Mouse (Mus musculus) myocyte (in vitro differentiated cells): Measurements from ENCODE around the gene Kif1bp. TPM values are rescaled to one million over a fixed set of nuclear protein-coding genes. Genes with fewer than 3 reads are reported as not detected.

ENCODE experiments used
- H3K27me3 ChIP-seq: one replicate; pipeline ENCODE4 v1.6.1; 2011; ENCODE audit not compliant: control insufficient read depth, insufficient read depth, insufficient read length
- H3K36me3 ChIP-seq: one replicate; pipeline ENCODE4 v1.6.1; 2011; ENCODE audit not compliant: control insufficient read depth, insufficient read depth
- H3K4me2 ChIP-seq: one replicate; pipeline ENCODE4 v1.6.1; 2011; ENCODE audit warnings: low read depth, control low read depth
- H3K4me3 ChIP-seq: one replicate; pipeline ENCODE4 v1.5.1; 2011; ENCODE audit warnings: mild to moderate bottlenecking, control low read depth, moderate library complexity
- H3K79me2 ChIP-seq: one replicate; pipeline ENCODE4 v1.6.1; 2011; ENCODE audit not compliant: control insufficient read depth, insufficient read depth
- H3ac ChIP-seq: one replicate; pipeline ENCODE4 v1.6.1; 2011; ENCODE audit not compliant: control insufficient read depth, insufficient read length
- CEBPB ChIP-seq: IDR thresholded peaks from 2 replicates; pipeline ENCODE4 v1.6.1; 2011; ENCODE audit warnings: mild to moderate bottlenecking, moderate library complexity; ENCODE audit not compliant: poor library complexity, insufficient read depth, severe bottlenecking
- E2F4 ChIP-seq: IDR thresholded peaks from one replicate; pipeline ENCODE4 v1.6.1; 2011; ENCODE audit warnings: mild to moderate bottlenecking, control low read depth, moderate library complexity; ENCODE audit not compliant: insufficient read depth
- MAX ChIP-seq: IDR thresholded peaks from one replicate; pipeline ENCODE4 v1.6.1; 2011; ENCODE audit warnings: low read depth, mild to moderate bottlenecking, control low read depth
- MYOD1 ChIP-seq, 3 experiments: IDR thresholded peaks; one replicate each; pipeline ENCODE4 v1.6.1; 2011; ENCODE audit warnings: control low read depth in 2 of 3, low read depth in 2 of 3, mild to moderate bottlenecking in 2 of 3, moderate library complexity in 1 of 3; ENCODE audit not compliant: insufficient read length in 2 of 3, control insufficient read depth in 1 of 3
- MYOG ChIP-seq, 3 experiments: IDR thresholded peaks; one replicate each; pipeline ENCODE4 v1.6.1; 2011; ENCODE audit warnings: control low read depth in 2 of 3, low read depth in 2 of 3, mild to moderate bottlenecking in 2 of 3; ENCODE audit not compliant: insufficient read length in 2 of 3, control insufficient read depth in 1 of 3, insufficient read depth in 1 of 3
- POLR2A ChIP-seq: IDR thresholded peaks from one replicate; pipeline ENCODE4 v1.6.1; 2011; ENCODE audit warnings: low read depth, mild to moderate bottlenecking, control low read depth, moderate library complexity; ENCODE audit not compliant: insufficient read length
- POLR2AphosphoS2 ChIP-seq: IDR thresholded peaks from one replicate; pipeline ENCODE4 v1.6.1; 2011; ENCODE audit warnings: low read depth, control low read depth; ENCODE audit not compliant: insufficient read length
- REST ChIP-seq: IDR thresholded peaks from one replicate; pipeline ENCODE4 v1.6.1; 2011; ENCODE audit warnings: mild to moderate bottlenecking, control low read depth, moderate library complexity; ENCODE audit not compliant: insufficient read depth, insufficient read length
- SRF ChIP-seq: IDR thresholded peaks from one replicate; pipeline ENCODE4 v1.6.1; 2011; ENCODE audit warnings: low read depth; ENCODE audit not compliant: control insufficient read depth, insufficient read length
- TCF12 ChIP-seq: IDR thresholded peaks from one replicate; pipeline ENCODE4 v1.6.1; 2011; ENCODE audit warnings: mild to moderate bottlenecking, control low read depth; ENCODE audit not compliant: poor library complexity, insufficient read depth, severe bottlenecking
- TCF3 ChIP-seq: IDR thresholded peaks from one replicate; pipeline ENCODE4 v1.6.1; 2011; ENCODE audit warnings: low read depth, control low read depth; ENCODE audit not compliant: insufficient read length
- USF1 ChIP-seq: IDR thresholded peaks from one replicate; pipeline ENCODE4 v1.6.1; 2011; ENCODE audit warnings: low read depth, mild to moderate bottlenecking, control low read depth, moderate library complexity
- polyA plus RNA-seq: library from polyadenylated mRNA; unstranded; fragments of >200 nt; fragmentation: generic; extraction: Trizol; gene quantifications from one replicate; pipeline ENCODE4 v1.2.1, GENCODE M21; 2012; ENCODE audit warnings: missing spikeins

Kif1bp gene
- polyA plus RNA-seq, 1 experiment, result 31.2 TPM

DNA sequence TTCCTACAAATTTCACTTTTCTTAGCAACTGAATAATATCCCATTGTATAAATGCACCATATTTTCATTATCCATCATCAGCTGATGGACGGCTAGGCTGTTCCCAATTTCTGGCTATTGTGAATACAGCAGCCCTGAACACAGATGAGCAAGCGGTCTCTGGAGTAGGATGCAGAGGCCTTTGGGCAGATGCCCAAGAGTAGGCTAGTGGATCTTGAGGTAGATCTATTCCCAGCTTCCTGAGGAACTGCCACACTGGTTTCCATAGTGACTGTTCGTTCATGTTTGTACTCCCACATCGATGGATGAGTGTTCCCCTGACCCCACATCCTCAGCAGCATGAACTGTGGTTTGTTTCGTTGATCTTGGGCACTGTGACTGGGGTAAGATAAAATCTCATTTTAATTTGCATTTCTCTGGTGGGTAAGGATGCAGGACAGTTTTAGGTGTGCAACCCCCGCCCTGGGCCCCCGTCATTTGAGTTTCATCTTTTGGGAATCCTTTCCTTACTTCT, 27.4 kb downstream of the Kif1bp start:
- no peak overlapping the region for H3ac ChIP-seq
- no peaks in the 10 kb centered on the region for H3K36me3 ChIP-seq

GRCm38 (mm10) chr10:62549523-62550166, 28.6 kb downstream of the Kif1bp start:
- Histone ChIP-seq H3K4me2 (no peak overlapping the region), H3K36me3 (no peaks in the 10 kb centered on the region), H3K27me3 (no peaks in the 10 kb centered on the region), H3K4me3 (no peak overlapping the region), H3K79me2 (no peaks in the 10 kb centered on the region), H3ac (no peak overlapping the region)
- TF ChIP-seq TCF12 (no peak), POLR2A (no peak), POLR2AphosphoS2 (no peak), TCF3 (no peak), REST (no peak), USF1 (no peak), MYOD1 (IDR thresholded peaks at IDR 0.05; ENCODE audit: control insufficient read depth in 1 of 3, insufficient read length in 2 of 3, low read depth in 2 of 3) (no peak), SRF (no peak), MAX (no peak), MYOG (IDR thresholded peaks at IDR 0.05; ENCODE audit: control insufficient read depth in 1 of 3, insufficient read depth in 1 of 3, insufficient read length in 2 of 3, low read depth in 2 of 3) (no peak), CEBPB (no peak), E2F4 (no peak)

More for the DNA sequence above, 27.4 kb downstream of the Kif1bp start:
- no peak overlapping the region for H3K4me2 ChIP-seq
- TF ChIP-seq POLR2A (no peak), MYOD1 (IDR thresholded peaks at IDR 0.05; ENCODE audit: control insufficient read depth in 1 of 3, insufficient read length in 2 of 3, low read depth in 2 of 3) (no peak), REST (no peak), SRF (no peak), CEBPB (no peak), TCF12 (no peak), MAX (no peak), TCF3 (no peak), MYOG (IDR thresholded peaks at IDR 0.05; ENCODE audit: control insufficient read depth in 1 of 3, insufficient read depth in 1 of 3, insufficient read length in 2 of 3, low read depth in 2 of 3) (no peak), POLR2AphosphoS2 (no peak), USF1 (no peak), E2F4 (no peak)
- no peaks in the 10 kb centered on the region for H3K79me2 ChIP-seq
- no peak overlapping the region for H3K4me3 ChIP-seq
- no peaks in the 10 kb centered on the region for H3K27me3 ChIP-seq

DNA sequence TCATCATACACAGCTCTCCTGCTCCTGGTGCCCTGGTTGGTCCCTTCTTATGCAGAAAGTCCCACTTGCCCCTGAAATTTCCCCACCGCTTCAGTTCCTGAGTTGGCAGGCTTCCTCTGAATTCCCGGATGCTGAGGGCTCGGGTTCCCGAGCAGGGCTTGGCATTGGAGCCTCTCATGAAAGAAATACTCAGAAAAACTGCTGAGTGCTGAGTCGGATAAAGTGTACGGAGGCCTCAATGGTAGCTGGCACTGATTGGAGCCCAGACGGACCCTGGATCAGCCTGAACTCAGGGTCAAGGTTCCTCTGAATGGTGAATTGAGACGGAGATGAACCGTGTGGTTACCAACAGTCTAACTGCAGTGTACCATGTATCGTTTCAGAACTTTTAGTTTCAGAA, 31.8 kb downstream of the Kif1bp start:
- no peaks in the 10 kb centered on the region for H3K36me3 ChIP-seq
- H3K4me3 ChIP-seq, result no peak overlapping the region

GRCm38 (mm10) chr10:62545759-62546158, 32.5 kb downstream of the Kif1bp start:
- Histone ChIP-seq H3K4me2 (no peak overlapping the region), H3K36me3 (no peaks in the 10 kb centered on the region), H3K79me2 (no peaks in the 10 kb centered on the region), H3K4me3 (no peak overlapping the region), H3ac (no peak overlapping the region), H3K27me3 (no peaks in the 10 kb centered on the region)
- TF ChIP-seq REST, result no peak
- TF ChIP-seq SRF, result no peak
- no peak for TF ChIP-seq MYOD1 (IDR thresholded peaks at IDR 0.05; ENCODE audit: control insufficient read depth in 1 of 3, insufficient read length in 2 of 3, low read depth in 2 of 3)
- TF ChIP-seq POLR2A, result no peak
- TF ChIP-seq POLR2AphosphoS2, result no peak
- TF ChIP-seq MAX, result no peak
- TF ChIP-seq E2F4, result no peak
- no peak for TF ChIP-seq CEBPB
- no peak for TF ChIP-seq USF1
- no peak for TF ChIP-seq TCF3

More for the DNA sequence above, 31.8 kb downstream of the Kif1bp start:
- TF ChIP-seq TCF3 (no peak), MYOG (IDR thresholded peaks at IDR 0.05; ENCODE audit: control insufficient read depth in 1 of 3, insufficient read depth in 1 of 3, insufficient read length in 2 of 3, low read depth in 2 of 3) (no peak), USF1 (no peak)
- Histone ChIP-seq H3K27me3 (no peaks in the 10 kb centered on the region), H3K4me2 (peak overlapping the region; percentile 12), H3ac (no peak overlapping the region), H3K79me2 (no peaks in the 10 kb centered on the region)

GRCm38 (mm10) chr10:62544316-62544715, 33.9 kb downstream of the Kif1bp start:
- Histone ChIP-seq H3K4me2 (no peak overlapping the region), H3K36me3 (no peaks in the 10 kb centered on the region), H3K27me3 (no peaks in the 10 kb centered on the region)

More at GRCm38 (mm10) chr10:62544316-62544715, 33.9 kb downstream of the Kif1bp start:
- Histone ChIP-seq H3K4me3 (no peak overlapping the region), H3K79me2 (no peaks in the 10 kb centered on the region), H3ac (no peak overlapping the region)
- TF ChIP-seq POLR2A (no peak), REST (no peak), CEBPB (no peak), TCF12 (no peak), MAX (no peak), MYOD1 (IDR thresholded peaks at IDR 0.05; ENCODE audit: control insufficient read depth in 1 of 3, insufficient read length in 2 of 3, low read depth in 2 of 3) (no peak), SRF (no peak), MYOG (IDR thresholded peaks at IDR 0.05; ENCODE audit: control insufficient read depth in 1 of 3, insufficient read depth in 1 of 3, insufficient read length in 2 of 3, low read depth in 2 of 3) (no peak), E2F4 (no peak), POLR2AphosphoS2 (no peak)
